Mouse (Mus musculus): ENCODE data around the gene Rab11fip3. TPM values are rescaled to one million over a fixed set of nuclear protein-coding genes. Genes with fewer than 3 reads are reported as not detected.

Rab11fip3 gene
- polyA plus RNA-seq, 1 experiment from 2014 or later: 28.6 TPM

- no peaks in the 10 kb centered on the region for H3K9me3 ChIP-seq (ENCODE audit: control insufficient read depth, low read length)
- DNase-seq (no peak), ATAC-seq (ENCODE audit: low FRiP score, low TSS enrichment) (no peak)
- peaks cover 29% of the 10 kb centered on the region for H3K36me3 ChIP-seq (ENCODE audit: control insufficient read depth, insufficient read depth, low read length)
- H3K27ac ChIP-seq (replicated peaks; ENCODE audit: low read depth, low read length): no peak overlapping the region
- H3K27me3 ChIP-seq (ENCODE audit: control insufficient read depth, insufficient read depth, low read length): no peaks in the 10 kb centered on the region
- H3K4me1 ChIP-seq (ENCODE audit: control insufficient read depth, insufficient read depth, low read length): no peaks in the 10 kb centered on the region
- no peak overlapping the region for H3K4me3 ChIP-seq (replicated peaks; ENCODE audit: low read depth, low read length)
- H3K4me2 ChIP-seq (ENCODE audit: low read length): no peak overlapping the region
- WGBS: 86% methylated on average over 6 of the region's 6 CpGs
- H3K9ac ChIP-seq (replicated peaks; ENCODE audit: low read length): no peak overlapping the region
Observed at GRCm38 (mm10) chr17:26032037-26032436, 37.3 kb downstream of the Rab11fip3 start.

GRCm38 (mm10) chr17:26031583-26031982 lies 37.8 kb downstream of the Rab11fip3 start:
- Histone ChIP-seq H3K4me2 (ENCODE audit: low read length) (no peak overlapping the region), H3K9ac (replicated peaks; ENCODE audit: low read length) (no peak overlapping the region), H3K27ac (replicated peaks; ENCODE audit: low read depth, low read length) (no peak overlapping the region), H3K4me3 (replicated peaks; ENCODE audit: low read depth, low read length) (no peak overlapping the region), H3K27me3 (ENCODE audit: control insufficient read depth, insufficient read depth, low read length) (no peaks in the 10 kb centered on the region), H3K9me3 (ENCODE audit: control insufficient read depth, low read length) (no peaks in the 10 kb centered on the region), H3K4me1 (ENCODE audit: control insufficient read depth, insufficient read depth, low read length) (no peaks in the 10 kb centered on the region), H3K36me3 (ENCODE audit: control insufficient read depth, insufficient read depth, low read length) (peaks cover 29% of the 10 kb centered on the region)
- ATAC-seq (ENCODE audit: low FRiP score, low TSS enrichment) (no peak), DNase-seq (no peak)
- WGBS: 95% methylated on average over 5 of the region's 5 CpGs

- ATAC-seq (ENCODE audit: low FRiP score, low TSS enrichment) (no peak), DNase-seq (no peak)
- Histone ChIP-seq H3K9me3 (ENCODE audit: control insufficient read depth, low read length) (no peaks in the 10 kb centered on the region), H3K27ac (replicated peaks; ENCODE audit: low read depth, low read length) (no peak overlapping the region), H3K9ac (replicated peaks; ENCODE audit: low read length) (no peak overlapping the region), H3K36me3 (ENCODE audit: control insufficient read depth, insufficient read depth, low read length) (peaks cover 33% of the 10 kb centered on the region), H3K4me1 (ENCODE audit: control insufficient read depth, insufficient read depth, low read length) (no peaks in the 10 kb centered on the region), H3K4me2 (ENCODE audit: low read length) (no peak overlapping the region), H3K4me3 (replicated peaks; ENCODE audit: low read depth, low read length) (no peak overlapping the region), H3K27me3 (ENCODE audit: control insufficient read depth, insufficient read depth, low read length) (no peaks in the 10 kb centered on the region)
- WGBS: 85% methylated on average over 4 of the region's 4 CpGs
Observed at GRCm38 (mm10) chr17:26028261-26028660, 41.1 kb downstream of the Rab11fip3 start.

GRCm38 (mm10) chr17:26024674-26025073 lies 44.7 kb downstream of the Rab11fip3 start:
- DNase-seq: no peak
- no peaks in the 10 kb centered on the region for H3K9me3 ChIP-seq (ENCODE audit: control insufficient read depth, low read length)
- ATAC-seq (ENCODE audit: low FRiP score, low TSS enrichment): no peak
- H3K4me1 ChIP-seq (ENCODE audit: control insufficient read depth, insufficient read depth, low read length): no peaks in the 10 kb centered on the region
- H3K27ac ChIP-seq (replicated peaks; ENCODE audit: low read depth, low read length): no peak overlapping the region
- no peaks in the 10 kb centered on the region for H3K27me3 ChIP-seq (ENCODE audit: control insufficient read depth, insufficient read depth, low read length)
- H3K4me3 ChIP-seq (replicated peaks; ENCODE audit: low read depth, low read length): no peak overlapping the region
- no peak overlapping the region for H3K4me2 ChIP-seq (ENCODE audit: low read length)
- WGBS: 97% methylated on average over 9 of the region's 9 CpGs
- peaks cover 31% of the 10 kb centered on the region for H3K36me3 ChIP-seq (ENCODE audit: control insufficient read depth, insufficient read depth, low read length)
- no peak overlapping the region for H3K9ac ChIP-seq (replicated peaks; ENCODE audit: low read length)

- no peaks in the 10 kb centered on the region for H3K27me3 ChIP-seq (ENCODE audit: control insufficient read depth, insufficient read depth, low read length)
- H3K9ac ChIP-seq (replicated peaks; ENCODE audit: low read length): no peak overlapping the region
- no peaks in the 10 kb centered on the region for H3K9me3 ChIP-seq (ENCODE audit: control insufficient read depth, low read length)
- ATAC-seq (ENCODE audit: low FRiP score, low TSS enrichment) (no peak), DNase-seq (no peak)
- H3K36me3 ChIP-seq (ENCODE audit: control insufficient read depth, insufficient read depth, low read length): peaks cover 29% of the 10 kb centered on the region
- H3K4me3 ChIP-seq (replicated peaks; ENCODE audit: low read depth, low read length): no peak overlapping the region
- H3K4me1 ChIP-seq (ENCODE audit: control insufficient read depth, insufficient read depth, low read length): no peaks in the 10 kb centered on the region
- 92% methylated on average over 8 of the region's 8 CpGs for WGBS
- H3K4me2 ChIP-seq (ENCODE audit: low read length): no peak overlapping the region
- no peak overlapping the region for H3K27ac ChIP-seq (replicated peaks; ENCODE audit: low read depth, low read length)
Observed at GRCm38 (mm10) chr17:26023966-26024365, 45.4 kb downstream of the Rab11fip3 start.

- Histone ChIP-seq H3K9ac (replicated peaks; ENCODE audit: low read length) (no peak overlapping the region), H3K4me3 (replicated peaks; ENCODE audit: low read depth, low read length) (no peak overlapping the region), H3K36me3 (ENCODE audit: control insufficient read depth, insufficient read depth, low read length) (peaks cover 32% of the 10 kb centered on the region), H3K4me2 (ENCODE audit: low read length) (no peak overlapping the region), H3K27ac (replicated peaks; ENCODE audit: low read depth, low read length) (no peak overlapping the region), H3K9me3 (ENCODE audit: control insufficient read depth, low read length) (no peaks in the 10 kb centered on the region), H3K27me3 (ENCODE audit: control insufficient read depth, insufficient read depth, low read length) (no peaks in the 10 kb centered on the region), H3K4me1 (ENCODE audit: control insufficient read depth, insufficient read depth, low read length) (no peaks in the 10 kb centered on the region)
- WGBS: 96% methylated on average over 5 of the region's 5 CpGs
- ATAC-seq (ENCODE audit: low FRiP score, low TSS enrichment) (no peak), DNase-seq (no peak)
Observed at GRCm38 (mm10) chr17:26023181-26023580, 46.2 kb downstream of the Rab11fip3 start.

GRCm38 (mm10) chr17:26021728-26022341 lies 47.5 kb downstream of the Rab11fip3 start:
- Histone ChIP-seq H3K9ac (replicated peaks; ENCODE audit: low read length) (no peak overlapping the region), H3K9me3 (ENCODE audit: control insufficient read depth, low read length) (no peaks in the 10 kb centered on the region), H3K27me3 (ENCODE audit: control insufficient read depth, insufficient read depth, low read length) (no peaks in the 10 kb centered on the region), H3K36me3 (ENCODE audit: control insufficient read depth, insufficient read depth, low read length) (peaks cover 32% of the 10 kb centered on the region), H3K4me3 (replicated peaks; ENCODE audit: low read depth, low read length) (no peak overlapping the region), H3K27ac (replicated peaks; ENCODE audit: low read depth, low read length) (no peak overlapping the region), H3K4me2 (ENCODE audit: low read length) (no peak overlapping the region), H3K4me1 (ENCODE audit: control insufficient read depth, insufficient read depth, low read length) (no peaks in the 10 kb centered on the region)
- WGBS: 94% methylated on average over 9 of the region's 9 CpGs
- no peak for DNase-seq
- ATAC-seq (ENCODE audit: low FRiP score, low TSS enrichment): no peak

GRCm38 (mm10) chr17:26020848-26021347 lies 48.5 kb downstream of the Rab11fip3 start:
- no peaks in the 10 kb centered on the region for H3K27me3 ChIP-seq (ENCODE audit: control insufficient read depth, insufficient read depth, low read length)
- DNase-seq (no peak), ATAC-seq (ENCODE audit: low FRiP score, low TSS enrichment) (no peak)
- no peaks in the 10 kb centered on the region for H3K4me1 ChIP-seq (ENCODE audit: control insufficient read depth, insufficient read depth, low read length)
- peaks cover 31% of the 10 kb centered on the region for H3K36me3 ChIP-seq (ENCODE audit: control insufficient read depth, insufficient read depth, low read length)
- no peaks in the 10 kb centered on the region for H3K9me3 ChIP-seq (ENCODE audit: control insufficient read depth, low read length)
- H3K27ac ChIP-seq (replicated peaks; ENCODE audit: low read depth, low read length): no peak overlapping the region
- WGBS: 94% methylated on average over 7 of the region's 7 CpGs
- H3K4me3 ChIP-seq (replicated peaks; ENCODE audit: low read depth, low read length): no peak overlapping the region
- no peak overlapping the region for H3K9ac ChIP-seq (replicated peaks; ENCODE audit: low read length)
- H3K4me2 ChIP-seq (ENCODE audit: low read length): no peak overlapping the region

- Histone ChIP-seq H3K36me3 (ENCODE audit: control insufficient read depth, insufficient read depth, low read length) (peaks cover 35% of the 10 kb centered on the region), H3K27ac (replicated peaks; ENCODE audit: low read depth, low read length) (no peak overlapping the region)
Observed at GRCm38 (mm10) chr17:26018388-26018787, 51.0 kb downstream of the Rab11fip3 start.

More at GRCm38 (mm10) chr17:26018388-26018787, 51.0 kb downstream of the Rab11fip3 start:
- WGBS: 94% methylated on average over 3 of the region's 3 CpGs
- no peaks in the 10 kb centered on the region for H3K4me1 ChIP-seq (ENCODE audit: control insufficient read depth, insufficient read depth, low read length)
- no peaks in the 10 kb centered on the region for H3K9me3 ChIP-seq (ENCODE audit: control insufficient read depth, low read length)
- H3K9ac ChIP-seq (replicated peaks; ENCODE audit: low read length): no peak overlapping the region
- no peak for ATAC-seq (ENCODE audit: low FRiP score, low TSS enrichment)
- H3K27me3 ChIP-seq (ENCODE audit: control insufficient read depth, insufficient read depth, low read length): no peaks in the 10 kb centered on the region
- H3K4me2 ChIP-seq (ENCODE audit: low read length): no peak overlapping the region
- H3K4me3 ChIP-seq (replicated peaks; ENCODE audit: low read depth, low read length): no peak overlapping the region
- DNase-seq: no peak

All from midbrain, embryonic 14.5 days (tissue).